18 mouse cellular contexts compared by ENCODE assay signal in genomic region chr15:78374204-78374603, GRCm38 (mm10). TPM values are rescaled to one million over a fixed set of nuclear protein-coding genes. Genes with fewer than 3 reads are reported as not detected.
DNase-seq lines count a peak whose midpoint lies in the region; ATAC-seq and TF ChIP-seq lines count a peak whose summit lies in the region.
"Had no signal": no experiment of that assay in that cellular context is flagged by ENCODE, and none has a peak within 500 bp of the region (broad histone marks: within the 10 kb centered on the region; RNA-seq: fewer than 3 reads in every experiment).

No protein-coding gene starts in this region.

- no peak for ATAC-seq in neural tube, embryonic 15.5 days (ENCODE audit: low FRiP score)

- DNase-seq in cerebellum, postnatal 25 days = peak; percentile 63 to 78
- DNase-seq in cerebellum, adult 9-10 months = no peak
- DNase-seq in left cerebral cortex, adult 2 months (ENCODE audit: extremely low spot score in 1 of 2, low spot score in 2 of 2) = peak in 1 of 2 experiments; percentile 46
- DNase-seq in left cerebral cortex, adult 11 months (ENCODE audit: low spot score) = no peak
- DNase-seq in Muller cell, postnatal 12 days (ENCODE audit: inconsistent ontology term) = peak; percentile 26
- peak; percentile 55 for DNase-seq in brain, adult 2 months (ENCODE audit: low read depth, low spot score)
- DNase-seq in thymus, postnatal 0 days (ENCODE audit: low spot score) = no peak
- DNase-seq: B cell, adult 2 months; retina, postnatal 1 day; thymus, postnatal 25 days had no signal

- intact Hi-C loops in left cerebral cortex, adult 2 months (cut with DNase I) = no loop called here

- no peaks in the 10 kb centered on the region for H3K36me3 ChIP-seq in neural tube, embryonic 15.5 days
- H3K36me3 ChIP-seq: heart, embryonic 12.5 days; hindbrain, embryonic 13.5 days; limb, embryonic 12.5 days had no signal

- 68% methylated on average over 3 of the region's 3 CpGs for WGBS in neural tube, embryonic 15.5 days

- H3K4me1 ChIP-seq in neural tube, embryonic 15.5 days = no peaks in the 10 kb centered on the region
- H3K4me1 ChIP-seq: limb, embryonic 12.5 days had no signal

- H3K27ac ChIP-seq in left cerebral cortex, adult 2 months = peak overlapping the region; percentile 33; the same call in 1 of the 2 replicates
- H3K27ac ChIP-seq in neural tube, embryonic 15.5 days (replicated peaks) = no peak overlapping the region
- H3K27ac ChIP-seq: hindbrain, embryonic 13.5 days; limb, embryonic 12.5 days had no signal

- H3K27me3 ChIP-seq in neural tube, embryonic 15.5 days (replicated peaks) = no peaks in the 10 kb centered on the region

- no peak overlapping the region for H3K9ac ChIP-seq in neural tube, embryonic 15.5 days (replicated peaks)
- H3K9ac ChIP-seq: heart, embryonic 12.5 days; hindbrain, embryonic 13.5 days; limb, embryonic 12.5 days had no signal

- no peaks in the 10 kb centered on the region for H3K9me3 ChIP-seq in neural tube, embryonic 15.5 days (replicated peaks)
- H3K9me3 ChIP-seq: hindbrain, embryonic 13.5 days; limb, embryonic 12.5 days had no signal

- no peak overlapping the region for H3K4me3 ChIP-seq in left cerebral cortex, adult 2 months
- no peak overlapping the region for H3K4me3 ChIP-seq in neural tube, embryonic 15.5 days (replicated peaks)
- H3K4me3 ChIP-seq: heart, embryonic 12.5 days; hindbrain, embryonic 13.5 days; limb, embryonic 12.5 days had no signal

- no peak for TF ChIP-seq CTCF in left cerebral cortex, adult 2 months (IDR thresholded peaks at IDR 0.05)

- H3K4me2 ChIP-seq in neural tube, embryonic 15.5 days = no peak overlapping the region
- H3K4me2 ChIP-seq: heart, embryonic 12.5 days; hindbrain, embryonic 13.5 days; limb, embryonic 12.5 days had no signal

RNA-seq across cellular contexts. Expression of gene Tex33, which starts 21.5 kb away (rescaled TPM):
- total RNA-seq in left cerebral cortex, adult 2 months (2021) = not detected
- not detected in 2 replicates for polyA plus RNA-seq in neural tube, embryonic 15.5 days (2015; fragmentation: Nextera tagmentation; extraction: Ambion mirVana)
- 0.39 and 0.55 TPM in 2 replicates for polyA plus RNA-seq in thymus, postnatal 0 days (2015; fragmentation: Nextera tagmentation; extraction: Ambion mirVana)
- total RNA-seq: ES-E14; gastrocnemius, adult 18-20 months had no signal
- polyA plus RNA-seq: heart, embryonic 12.5 days; hindbrain, embryonic 13.5 days; kidney, embryonic 14.5 days; limb, embryonic 12.5 days; liver, embryonic 16.5 days had no signal

RNA-seq across cellular contexts. Expression of gene Tst, which starts 31.5 kb away (rescaled TPM):
- 10 to 100 TPM; 29.0 to 30.1 TPM for total RNA-seq in left cerebral cortex, adult 2 months (2021)
- 16.9 and 37.0 TPM in 2 replicates for polyA plus RNA-seq in neural tube, embryonic 15.5 days (2015; fragmentation: Nextera tagmentation; extraction: Ambion mirVana)
- polyA plus RNA-seq in thymus, postnatal 0 days (2015; fragmentation: Nextera tagmentation; extraction: Ambion mirVana) = 60.0 and 68.3 TPM in 2 replicates

RNA-seq across cellular contexts. Expression of gene Mpst, which starts 32.0 kb away (rescaled TPM):
- total RNA-seq in left cerebral cortex, adult 2 months (2021) = 10 to 100 TPM; 31.7 to 31.8 TPM
- polyA plus RNA-seq in neural tube, embryonic 15.5 days (2015; fragmentation: Nextera tagmentation; extraction: Ambion mirVana) = 3.2 and 3.8 TPM in 2 replicates
- 3.0 and 4.1 TPM in 2 replicates for polyA plus RNA-seq in thymus, postnatal 0 days (2015; fragmentation: Nextera tagmentation; extraction: Ambion mirVana)

RNA-seq across cellular contexts. Expression of gene Csf2rb, which starts 48.7 kb away (rescaled TPM):
- 1 to 10 TPM; 1.9 to 2.3 TPM for total RNA-seq in left cerebral cortex, adult 2 months (2021)
- 0.92 and 1.3 TPM in 2 replicates for polyA plus RNA-seq in neural tube, embryonic 15.5 days (2015; fragmentation: Nextera tagmentation; extraction: Ambion mirVana)
- 5.1 and 5.5 TPM in 2 replicates for polyA plus RNA-seq in thymus, postnatal 0 days (2015; fragmentation: Nextera tagmentation; extraction: Ambion mirVana)

RNA-seq across cellular contexts. Expression of gene Kctd17, which starts 54.2 kb away (rescaled TPM):
- total RNA-seq in left cerebral cortex, adult 2 months (2021) = 100 to 1,000 TPM; 334 to 335 TPM
- 141 and 158 TPM in 2 replicates for polyA plus RNA-seq in neural tube, embryonic 15.5 days (2015; fragmentation: Nextera tagmentation; extraction: Ambion mirVana)
- 8.1 and 10.1 TPM in 2 replicates for polyA plus RNA-seq in thymus, postnatal 0 days (2015; fragmentation: Nextera tagmentation; extraction: Ambion mirVana)

Comparison
In these comparisons a context has a peak if more than half of its experiments do, and no peak if none do; other contexts are left out.
1. DNase-seq: peak in cerebellum, postnatal 25 days (2 of 2), Muller cell, postnatal 12 days (single experiment) and brain, adult 2 months (single experiment); none in cerebellum, adult 9-10 months (single experiment), left cerebral cortex, adult 11 months (single experiment) and thymus, postnatal 0 days (single experiment).